ENCODE assay signal across 7 mouse cellular contexts in the genomic region with DNA sequence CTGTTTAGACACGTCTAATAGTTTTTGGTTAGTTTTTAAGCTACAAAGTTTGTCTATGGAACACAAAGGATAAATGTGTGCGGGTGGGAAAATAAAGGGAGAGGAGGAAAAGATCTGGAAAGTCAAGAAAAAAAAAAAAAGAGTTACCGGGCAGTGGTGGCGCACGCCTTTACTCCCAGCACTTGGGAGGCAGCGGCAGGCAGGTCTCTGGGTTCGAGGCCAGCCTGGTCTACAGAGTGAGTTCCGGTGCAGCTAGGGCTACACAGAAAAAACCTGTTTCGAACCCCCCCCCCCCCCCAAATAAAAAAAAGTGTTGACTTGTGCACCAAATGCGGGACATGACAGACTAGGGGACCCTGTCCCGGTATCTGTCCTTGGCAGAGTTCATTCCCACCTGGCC. TPM values are rescaled to one million over a fixed set of nuclear protein-coding genes. Genes with fewer than 3 reads are reported as not detected.
A peak's percentile ranks its signal among the peaks of the same experiment; 100 is the strongest.
DNase-seq lines count a peak whose midpoint lies in the region; ATAC-seq and TF ChIP-seq lines count a peak whose summit lies in the region.

No protein-coding gene starts in this region.

- no peak overlapping the region for H3K27ac ChIP-seq in spleen, adult 2 months (ENCODE audit: insufficient read depth, low read length)
- peak overlapping the region; percentile 96; the same call in 1 of the 2 replicates for H3K27ac ChIP-seq in heart, embryonic 15.5 days
- H3K27ac ChIP-seq in limb, embryonic 15.5 days: peak overlapping the region; percentile 67

- TF ChIP-seq CTCF in spleen, adult 2 months (IDR thresholded peaks at IDR 0.05; ENCODE audit: extremely low read depth, insufficient read depth, insufficient read length, insufficient replicate concordance): no peak

- no peak for DNase-seq in spleen, adult 2 months (ENCODE audit: low read depth in 1 of 2, low spot score in 2 of 2)
- DNase-seq in spleen, postnatal 14 days (ENCODE audit: low spot score in 2 of 2): no peak
- DNase-seq in testis, postnatal 10 days (ENCODE audit: low spot score): peak; percentile 57
- DNase-seq in left cerebral cortex, adult 18-20 months (ENCODE audit: low spot score in 2 of 2): no peak
- no peak for DNase-seq in gastrocnemius, postnatal 14 days

- peaks cover 5% of the 10 kb centered on the region; the same call in 1 of the 2 replicates for H3K4me1 ChIP-seq in spleen, adult 2 months (ENCODE audit: control insufficient read depth, insufficient read depth, insufficient read length)
- H3K4me1 ChIP-seq in heart, embryonic 15.5 days (replicated peaks): peaks cover 15% of the 10 kb centered on the region
- H3K4me1 ChIP-seq in limb, embryonic 15.5 days: peaks cover 18% of the 10 kb centered on the region

- no peaks in the 10 kb centered on the region for H3K36me3 ChIP-seq in spleen, adult 2 months (ENCODE audit: control insufficient read depth, insufficient read depth, low read length)
- H3K36me3 ChIP-seq in heart, embryonic 15.5 days: no peaks in the 10 kb centered on the region
- H3K36me3 ChIP-seq in limb, embryonic 15.5 days: no peaks in the 10 kb centered on the region

- intact Hi-C loops in gastrocnemius, postnatal 14 days (cut with DNase I; ENCODE audit: low total_unique reads): no loop called here

- H3K27me3 ChIP-seq in spleen, adult 2 months (ENCODE audit: control insufficient read depth, insufficient read depth, low read length): no peaks in the 10 kb centered on the region
- no peaks in the 10 kb centered on the region for H3K27me3 ChIP-seq in heart, embryonic 15.5 days
- H3K27me3 ChIP-seq in limb, embryonic 15.5 days: peaks cover 16% of the 10 kb centered on the region; the same call in 1 of the 2 replicates

- H3K9me3 ChIP-seq in heart, embryonic 15.5 days (replicated peaks): no peaks in the 10 kb centered on the region
- H3K9me3 ChIP-seq in limb, embryonic 15.5 days: no peaks in the 10 kb centered on the region

- no peak for ATAC-seq in heart, embryonic 15.5 days (replicated peaks; ENCODE audit: insufficient number of reproducible peaks, insufficient read depth, low FRiP score, low read depth)
- 0 out of 2 replicates have a peak, but pooled peaks have one; percentile 3 for ATAC-seq in limb, embryonic 15.5 days (ENCODE audit: insufficient number of reproducible peaks, low FRiP score, low TSS enrichment, low read depth)

- peak overlapping the region; percentile 97; the same call in 1 of the 2 replicates for H3K9ac ChIP-seq in heart, embryonic 15.5 days
- no peak overlapping the region for H3K9ac ChIP-seq in limb, embryonic 15.5 days

- WGBS in spleen, adult 2 months: 50% methylated on average over 11 of the region's 11 CpGs
- WGBS in heart, embryonic 15.5 days: 38% methylated on average over 11 of the region's 11 CpGs
- 32% methylated on average over 11 of the region's 11 CpGs for WGBS in limb, embryonic 15.5 days

- peak overlapping the region; percentile 88 for H3K4me2 ChIP-seq in heart, embryonic 15.5 days
- H3K4me2 ChIP-seq in limb, embryonic 15.5 days: peak overlapping the region; percentile 39

- TF ChIP-seq POLR2A in spleen, adult 2 months (IDR thresholded peaks at IDR 0.05; ENCODE audit: low read depth, low read length): no peak

- H3K4me3 ChIP-seq in spleen, adult 2 months (ENCODE audit: extremely low read depth, insufficient read depth, insufficient read length): peak overlapping the region; percentile 21
- H3K4me3 ChIP-seq in heart, embryonic 15.5 days: peak overlapping the region; percentile 98
- peak overlapping the region; percentile 70 for H3K4me3 ChIP-seq in limb, embryonic 15.5 days

RNA-seq across cellular contexts. Expression of gene Nsmce3, which starts 0.5 kb away (rescaled TPM):
- polyA plus RNA-seq in spleen, adult 2 months (2012; rRNA removed): 2.7 and 4.1 TPM in 2 replicates
- polyA plus RNA-seq in heart, embryonic 15.5 days (2015; fragmentation: Nextera tagmentation; extraction: Ambion mirVana): 7.4 and 8.3 TPM in 2 replicates
- polyA plus RNA-seq in limb, embryonic 15.5 days (2015; fragmentation: Nextera tagmentation; extraction: Ambion mirVana): 10.9 TPM in 2 replicates
- total RNA-seq in left cerebral cortex, adult 18-20 months (2021): 10 to 100 TPM; 10.6 to 11.7 TPM
- 1 to 10 TPM; 3.1 to 3.5 TPM for total RNA-seq in gastrocnemius, postnatal 14 days (2021)

Comparison
In these comparisons a context has a peak if more than half of its experiments do, and no peak if none do; other contexts are left out.
1. H3K4me3 ChIP-seq: peak in every context shown above with its lines; median percentile 98 in heart, embryonic 15.5 days; 70 in limb, embryonic 15.5 days; 21 in spleen, adult 2 months.